15 mouse cellular contexts compared by ENCODE assay signal in the genomic region with DNA sequence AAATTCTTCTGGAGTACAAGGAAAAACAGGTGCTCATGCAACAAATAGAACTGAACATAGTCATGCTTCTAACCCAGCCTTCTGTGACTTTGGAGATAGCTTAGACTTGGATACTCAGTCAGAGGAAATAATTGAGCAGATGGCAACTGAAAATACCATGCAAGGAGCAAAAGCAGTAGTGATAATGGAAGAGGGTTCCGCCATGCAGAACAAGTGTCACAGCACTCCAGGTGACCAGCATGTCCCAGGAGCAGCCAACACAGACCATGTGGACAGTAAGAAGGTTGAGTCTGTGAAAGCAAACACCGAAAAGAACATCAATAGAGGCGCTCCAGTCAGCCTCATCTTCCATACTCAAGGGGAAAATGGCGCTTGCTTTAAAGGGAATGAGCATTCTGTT.
"Had no signal": no experiment of that assay in that cellular context is flagged by ENCODE, and none has a peak within 500 bp of the region (broad histone marks: within the 10 kb centered on the region; RNA-seq: fewer than 3 reads in every experiment).

No protein-coding gene starts in this region.

- DNase-seq: kidney, postnatal 10 days; kidney, postnatal 4 days; layer of hippocampus, adult 9-11 months; liver; lung, adult 18-20 months; lung, postnatal 10 days; lung, postnatal 36 days; retina, postnatal 1 day; right cerebral cortex, postnatal 25 days; spleen, adult 18-20 months; thymus, adult 18-20 months; thymus, postnatal 36 days had no signal

- ATAC-seq: liver, embryonic 12.5 days; midbrain, embryonic 13.5 days; midbrain, embryonic 16.5 days had no signal
